Mouse (Mus musculus): Measurements from ENCODE around the gene Naaa.

Naaa gene

GRCm38 (mm10) chr5:92277437-92278394 is at the start of gene Naaa:
TSS of gene Naaa (minus strand) at chr5:92278170.
- DNase-seq (ENCODE audit: low spot score): peak; percentile 86

GRCm38 (mm10) chr5:92327367-92327766 is 49.4 kb upstream of the Naaa start:
- no peak for DNase-seq (ENCODE audit: low spot score)

- no peak for DNase-seq (ENCODE audit: low spot score)
These were observed 45.3 kb upstream of the Naaa start for GRCm38 (mm10) chr5:92323264-92323663.

GRCm38 (mm10) chr5:92322612-92323011 is 44.6 kb upstream of the Naaa start:
- no peak for DNase-seq (ENCODE audit: low spot score)

DNA sequence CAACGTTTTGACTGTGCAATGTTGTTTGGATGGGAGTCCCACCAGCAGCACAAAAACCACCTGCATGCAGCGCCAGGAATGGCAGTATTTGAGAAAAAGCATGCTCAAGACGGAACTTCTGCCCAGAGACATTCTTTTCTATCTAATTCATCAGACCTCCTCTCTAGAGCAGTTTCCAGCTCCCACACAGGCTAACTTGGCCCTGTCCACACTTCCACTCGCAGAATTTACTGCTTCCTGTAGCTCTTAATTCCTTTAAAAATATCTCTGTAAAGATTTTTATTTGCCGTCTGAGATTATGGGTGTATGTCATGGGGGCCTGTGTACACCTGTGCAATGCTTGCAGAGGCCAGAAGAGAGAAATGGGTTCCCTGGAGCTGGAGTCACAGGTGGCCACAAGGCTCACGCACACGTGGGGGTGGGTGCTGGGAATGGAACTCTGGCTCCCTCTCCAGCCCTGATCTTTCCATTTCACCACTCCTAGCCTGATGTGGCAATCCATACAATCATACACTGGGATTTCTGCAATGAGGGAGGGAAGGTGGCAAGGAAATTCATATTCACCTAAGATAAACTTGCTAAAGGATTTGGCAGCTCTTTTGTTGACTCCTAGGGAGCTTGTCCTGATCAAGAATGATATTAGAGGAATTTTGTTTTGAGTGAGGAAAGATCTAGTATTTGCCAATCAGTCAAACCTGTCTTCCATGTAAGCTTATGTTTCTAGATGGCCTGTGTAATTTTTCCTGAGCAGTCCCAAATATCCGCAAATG is 43.8 kb upstream of the Naaa start:
- DNase-seq (ENCODE audit: low spot score): no peak

GRCm38 (mm10) chr5:92318596-92318995 is 40.6 kb upstream of the Naaa start:
- DNase-seq (ENCODE audit: low spot score): no peak

GRCm38 (mm10) chr5:92318119-92318518 is 40.1 kb upstream of the Naaa start:
- no peak for DNase-seq (ENCODE audit: low spot score)

DNA sequence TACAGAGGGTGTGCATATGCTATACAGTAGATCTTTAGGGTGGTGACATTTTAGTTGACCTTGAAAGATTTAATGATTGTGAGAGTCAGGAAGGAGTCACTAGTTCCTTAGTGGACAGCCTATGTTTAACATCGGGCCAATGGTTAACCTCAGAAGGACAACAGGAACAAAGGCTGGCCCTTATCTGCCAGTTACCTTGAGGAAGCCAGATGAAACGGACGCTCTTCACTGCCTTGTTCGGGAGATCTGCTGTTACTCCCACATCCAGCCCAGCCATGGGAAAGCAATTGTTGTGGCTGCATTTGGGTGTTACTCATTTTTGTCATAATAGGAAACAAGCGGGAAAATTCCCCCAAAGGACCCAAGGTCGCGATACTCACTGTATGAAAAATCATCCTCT is 35.8 kb upstream of the Naaa start:
- no peak for DNase-seq (ENCODE audit: low spot score)

- peak; percentile 96 for DNase-seq (ENCODE audit: low spot score)
These were observed 34.2 kb upstream of the Naaa start for GRCm38 (mm10) chr5:92312046-92312715.

GRCm38 (mm10) chr5:92309681-92310511 is 31.9 kb upstream of the Naaa start, which contains the start of gene Sdad1:
TSS of gene Sdad1 (minus strand) at chr5:92310479.
- peak; percentile 94 for DNase-seq (ENCODE audit: low spot score)

GRCm38 (mm10) chr5:92304291-92304690 is 26.3 kb upstream of the Naaa start:
- DNase-seq (ENCODE audit: low spot score): no peak

- no peak for DNase-seq (ENCODE audit: low spot score)
These were observed 24.3 kb upstream of the Naaa start for GRCm38 (mm10) chr5:92302149-92302840.

DNA sequence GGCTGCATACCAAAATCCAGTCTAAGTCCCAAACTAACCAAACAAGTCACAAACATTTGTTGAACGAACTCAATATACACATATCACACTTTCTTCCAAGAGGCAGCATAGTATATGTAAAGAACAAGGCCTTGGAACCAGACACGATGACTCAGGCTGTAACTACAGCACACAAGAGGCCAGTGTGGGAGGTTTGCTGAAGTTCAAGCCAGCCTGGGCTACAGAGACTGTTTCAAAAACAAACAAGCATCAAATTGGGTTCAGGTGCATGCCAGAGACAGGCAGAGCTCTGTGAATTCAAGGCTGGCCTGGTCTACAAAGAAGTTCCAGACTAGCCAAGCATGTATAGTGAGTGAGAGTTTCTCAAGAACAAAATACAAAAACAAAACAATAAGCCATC is 16.6 kb upstream of the Naaa start:
- no peak for DNase-seq (ENCODE audit: low spot score)

- DNase-seq (ENCODE audit: low spot score): no peak
These were observed 13.9 kb upstream of the Naaa start for GRCm38 (mm10) chr5:92291652-92292414.

DNA sequence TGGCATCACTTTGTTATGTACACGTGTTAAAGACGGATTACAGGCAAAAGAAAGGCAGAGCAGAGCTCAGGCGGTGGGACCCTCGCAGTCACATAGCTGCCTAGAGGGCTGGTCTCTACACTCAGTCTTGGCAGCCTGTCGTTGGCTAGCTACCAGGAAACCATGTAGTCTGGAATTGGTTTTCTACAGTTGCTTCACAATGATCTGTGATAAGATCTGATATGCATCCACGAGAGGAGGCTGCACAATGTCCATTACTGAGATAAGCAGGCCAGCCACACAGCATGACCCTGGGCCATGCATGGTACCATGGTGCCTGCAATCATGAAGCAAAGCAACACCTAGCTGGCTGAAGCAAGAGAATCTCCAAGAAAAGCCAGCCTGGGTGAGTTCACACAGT is 9.9 kb upstream of the Naaa start:
- DNase-seq (ENCODE audit: low spot score): no peak

DNA sequence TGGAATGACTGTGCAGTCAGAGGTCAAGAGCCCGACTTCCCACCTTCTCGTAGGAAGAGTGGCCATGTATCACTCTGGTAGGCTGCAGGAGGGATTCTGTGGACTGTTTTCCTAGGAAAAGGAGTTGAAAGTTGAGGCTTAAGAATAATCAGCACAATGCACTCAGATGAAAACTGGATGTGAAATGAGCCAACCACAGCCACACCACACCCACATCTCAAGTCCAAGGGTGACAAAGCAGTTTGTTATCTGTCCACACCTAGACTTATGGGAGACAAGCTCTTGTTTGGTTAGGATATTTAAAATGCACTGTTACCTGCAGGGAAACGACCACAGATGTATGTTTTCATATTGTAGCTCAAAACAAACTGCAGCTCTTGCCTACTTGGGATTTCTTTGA is 5.1 kb upstream of the Naaa start:
- no peak for DNase-seq (ENCODE audit: low spot score)

- DNase-seq (ENCODE audit: low spot score): no peak
These were observed 4.6 kb upstream of the Naaa start for GRCm38 (mm10) chr5:92282571-92282970.

DNA sequence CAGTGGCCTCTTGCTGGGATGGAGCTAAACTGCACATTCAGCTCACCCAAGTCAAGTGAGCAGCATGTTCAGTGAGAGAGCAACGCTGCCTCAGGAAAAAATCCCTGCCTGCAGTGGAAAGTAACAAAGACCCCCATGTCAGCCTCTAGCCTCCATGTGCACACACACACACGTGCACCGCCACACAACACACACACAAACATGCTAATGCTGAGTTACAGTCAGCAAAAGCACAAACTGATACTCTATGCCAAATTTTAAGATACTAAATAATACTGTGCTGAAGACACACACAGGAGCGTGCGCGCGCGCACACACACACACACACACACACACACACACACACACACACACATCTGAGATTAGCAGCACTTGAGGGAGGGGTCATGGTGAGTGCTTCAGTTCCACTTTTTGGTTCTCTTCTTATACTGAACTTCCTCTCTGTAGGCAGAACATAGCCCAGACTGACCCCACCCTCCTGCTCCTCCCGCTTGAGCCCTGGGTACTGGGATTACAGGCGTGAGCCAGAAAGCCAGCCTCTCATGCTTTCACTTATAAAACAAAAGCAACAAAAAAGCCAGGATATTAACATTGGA is 1.1 kb upstream of the Naaa start:
- DNase-seq (ENCODE audit: low spot score): peak; percentile 34

DNA sequence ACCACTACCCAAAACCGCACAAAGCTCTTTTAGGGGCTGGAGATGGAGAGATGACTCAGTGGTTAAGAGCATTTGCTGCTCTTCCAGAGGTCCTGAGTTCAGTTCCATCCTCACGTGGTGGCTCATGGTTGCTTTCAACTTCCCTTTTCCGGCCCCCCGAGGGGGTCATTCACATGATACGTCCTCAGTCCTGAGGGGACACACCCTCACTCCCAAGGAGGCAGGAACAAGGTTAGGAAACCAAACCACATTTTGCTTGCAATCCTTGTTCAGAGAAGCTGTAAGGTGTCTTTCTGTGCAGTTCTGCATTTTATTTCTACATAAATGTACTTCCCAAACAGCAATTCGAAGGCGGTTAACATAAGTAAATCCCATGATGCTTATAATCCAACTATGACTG is 7.5 kb downstream of the Naaa start:
- no peak for DNase-seq (ENCODE audit: low spot score)

Measured in layer of hippocampus, adult 11-12 months (tissue).